Mouse (Mus musculus) myocyte (in vitro differentiated cells): ENCODE data around the gene Aida. TPM values are rescaled to one million over a fixed set of nuclear protein-coding genes. Genes with fewer than 3 reads are reported as not detected.

Experiments used
- H3K27me3 ChIP-seq: one replicate; pipeline ENCODE4 v1.6.1; 2011; ENCODE audit not compliant: control insufficient read depth, insufficient read depth, insufficient read length
- H3K36me3 ChIP-seq: one replicate; pipeline ENCODE4 v1.6.1; 2011; ENCODE audit not compliant: control insufficient read depth, insufficient read depth
- H3K4me2 ChIP-seq: one replicate; pipeline ENCODE4 v1.6.1; 2011; ENCODE audit warnings: low read depth, control low read depth
- H3K4me3 ChIP-seq: one replicate; pipeline ENCODE4 v1.5.1; 2011; ENCODE audit warnings: mild to moderate bottlenecking, control low read depth, moderate library complexity
- H3K79me2 ChIP-seq: one replicate; pipeline ENCODE4 v1.6.1; 2011; ENCODE audit not compliant: control insufficient read depth, insufficient read depth
- H3ac ChIP-seq: one replicate; pipeline ENCODE4 v1.6.1; 2011; ENCODE audit not compliant: control insufficient read depth, insufficient read length
- CEBPB ChIP-seq: IDR thresholded peaks from 2 replicates; pipeline ENCODE4 v1.6.1; 2011; ENCODE audit warnings: mild to moderate bottlenecking, moderate library complexity; ENCODE audit not compliant: poor library complexity, insufficient read depth, severe bottlenecking
- E2F4 ChIP-seq: IDR thresholded peaks from one replicate; pipeline ENCODE4 v1.6.1; 2011; ENCODE audit warnings: mild to moderate bottlenecking, control low read depth, moderate library complexity; ENCODE audit not compliant: insufficient read depth
- MAX ChIP-seq: IDR thresholded peaks from one replicate; pipeline ENCODE4 v1.6.1; 2011; ENCODE audit warnings: low read depth, mild to moderate bottlenecking, control low read depth
- MYOD1 ChIP-seq, 3 experiments: IDR thresholded peaks; one replicate each; pipeline ENCODE4 v1.6.1; 2011; ENCODE audit warnings: control low read depth in 2 of 3, low read depth in 2 of 3, mild to moderate bottlenecking in 2 of 3, moderate library complexity in 1 of 3; ENCODE audit not compliant: insufficient read length in 2 of 3, control insufficient read depth in 1 of 3
- MYOG ChIP-seq, 3 experiments: IDR thresholded peaks; one replicate each; pipeline ENCODE4 v1.6.1; 2011; ENCODE audit warnings: control low read depth in 2 of 3, low read depth in 2 of 3, mild to moderate bottlenecking in 2 of 3; ENCODE audit not compliant: insufficient read length in 2 of 3, control insufficient read depth in 1 of 3, insufficient read depth in 1 of 3
- POLR2A ChIP-seq: IDR thresholded peaks from one replicate; pipeline ENCODE4 v1.6.1; 2011; ENCODE audit warnings: low read depth, mild to moderate bottlenecking, control low read depth, moderate library complexity; ENCODE audit not compliant: insufficient read length
- POLR2AphosphoS2 ChIP-seq: IDR thresholded peaks from one replicate; pipeline ENCODE4 v1.6.1; 2011; ENCODE audit warnings: low read depth, control low read depth; ENCODE audit not compliant: insufficient read length
- REST ChIP-seq: IDR thresholded peaks from one replicate; pipeline ENCODE4 v1.6.1; 2011; ENCODE audit warnings: mild to moderate bottlenecking, control low read depth, moderate library complexity; ENCODE audit not compliant: insufficient read depth, insufficient read length
- SRF ChIP-seq: IDR thresholded peaks from one replicate; pipeline ENCODE4 v1.6.1; 2011; ENCODE audit warnings: low read depth; ENCODE audit not compliant: control insufficient read depth, insufficient read length
- TCF12 ChIP-seq: IDR thresholded peaks from one replicate; pipeline ENCODE4 v1.6.1; 2011; ENCODE audit warnings: mild to moderate bottlenecking, control low read depth; ENCODE audit not compliant: poor library complexity, insufficient read depth, severe bottlenecking
- TCF3 ChIP-seq: IDR thresholded peaks from one replicate; pipeline ENCODE4 v1.6.1; 2011; ENCODE audit warnings: low read depth, control low read depth; ENCODE audit not compliant: insufficient read length
- USF1 ChIP-seq: IDR thresholded peaks from one replicate; pipeline ENCODE4 v1.6.1; 2011; ENCODE audit warnings: low read depth, mild to moderate bottlenecking, control low read depth, moderate library complexity
- polyA plus RNA-seq: library from polyadenylated mRNA; unstranded; fragments of >200 nt; fragmentation: generic; extraction: Trizol; gene quantifications from one replicate; pipeline ENCODE4 v1.2.1, GENCODE M21; 2012; ENCODE audit warnings: missing spikeins

Aida gene
- polyA plus RNA-seq, 1 experiment = 28.3 TPM

DNA sequence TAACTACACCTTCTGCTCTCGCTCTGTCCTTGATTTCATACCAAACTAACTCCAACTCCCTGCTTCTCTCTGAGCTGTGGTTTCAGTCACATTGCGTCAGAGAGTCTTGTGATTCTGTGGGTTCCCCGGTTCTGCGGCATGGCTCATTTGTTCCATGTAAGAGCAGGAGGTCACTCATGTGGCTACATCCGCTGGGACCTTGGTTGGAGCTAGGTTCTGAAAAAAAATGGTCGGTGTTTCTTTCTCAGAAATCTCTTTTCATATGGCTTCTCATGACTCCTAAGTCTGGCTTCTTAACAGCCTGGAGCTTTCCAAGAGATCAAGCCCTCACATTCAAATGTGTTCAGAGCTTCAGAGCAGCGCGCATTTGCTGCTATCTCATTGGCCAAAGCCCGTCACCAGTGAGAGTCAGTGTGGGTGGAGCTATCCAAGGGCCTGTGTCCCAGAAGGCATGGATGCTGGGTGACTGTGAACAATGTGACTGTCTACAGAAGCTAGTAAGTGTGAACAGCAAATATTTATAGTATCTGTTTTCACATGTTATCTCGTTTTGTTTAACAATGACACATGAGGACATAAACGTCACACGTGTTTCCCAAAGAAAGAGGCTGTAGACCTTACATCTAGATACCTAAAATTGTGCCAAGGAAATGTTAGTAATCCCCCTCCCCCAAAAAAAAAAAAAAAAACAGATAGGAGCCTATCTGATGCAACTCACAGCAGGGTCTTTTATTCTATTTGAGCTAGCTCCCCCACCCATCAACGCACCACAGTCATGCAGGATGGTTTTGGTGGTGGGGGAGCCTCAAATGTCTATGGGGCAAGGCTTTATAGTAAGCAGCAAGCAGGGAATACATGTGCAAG is 32.0 kb upstream of the Aida start:
- Histone ChIP-seq H3K4me3 (no peak overlapping the region), H3K27me3 (no peaks in the 10 kb centered on the region), H3K36me3 (no peaks in the 10 kb centered on the region), H3K4me2 (no peak overlapping the region), H3K79me2 (no peaks in the 10 kb centered on the region), H3ac (no peak overlapping the region)
- TF ChIP-seq CEBPB (peak; percentile 68; the same call in 1 of the 2 replicates), POLR2AphosphoS2 (no peak)

GRCm38 (mm10) chr1:183265921-183266467 is 30.4 kb upstream of the Aida start:
- no peaks in the 10 kb centered on the region for H3K27me3 ChIP-seq
- TF ChIP-seq TCF3 (no peak), POLR2A (no peak), MAX (no peak), USF1 (no peak), MYOG (IDR thresholded peaks at IDR 0.05; ENCODE audit: control insufficient read depth in 1 of 3, insufficient read depth in 1 of 3, insufficient read length in 2 of 3, low read depth in 2 of 3) (no peak)
- no peak overlapping the region for H3K4me2 ChIP-seq
- no peak overlapping the region for H3ac ChIP-seq
- no peaks in the 10 kb centered on the region for H3K79me2 ChIP-seq
- no peak overlapping the region for H3K4me3 ChIP-seq
- no peaks in the 10 kb centered on the region for H3K36me3 ChIP-seq

- Histone ChIP-seq H3K36me3 (no peaks in the 10 kb centered on the region), H3K4me3 (no peak overlapping the region), H3K79me2 (no peaks in the 10 kb centered on the region), H3K27me3 (no peaks in the 10 kb centered on the region), H3ac (no peak overlapping the region), H3K4me2 (no peak overlapping the region)
- no peak for TF ChIP-seq TCF3
- no peak for TF ChIP-seq POLR2AphosphoS2
- TF ChIP-seq E2F4 = no peak
- TF ChIP-seq SRF = no peak
- TF ChIP-seq REST = no peak
- TF ChIP-seq TCF12 = no peak
- no peak for TF ChIP-seq CEBPB
Observed at GRCm38 (mm10) chr1:183267666-183268065, 28.7 kb upstream of the Aida start.

DNA sequence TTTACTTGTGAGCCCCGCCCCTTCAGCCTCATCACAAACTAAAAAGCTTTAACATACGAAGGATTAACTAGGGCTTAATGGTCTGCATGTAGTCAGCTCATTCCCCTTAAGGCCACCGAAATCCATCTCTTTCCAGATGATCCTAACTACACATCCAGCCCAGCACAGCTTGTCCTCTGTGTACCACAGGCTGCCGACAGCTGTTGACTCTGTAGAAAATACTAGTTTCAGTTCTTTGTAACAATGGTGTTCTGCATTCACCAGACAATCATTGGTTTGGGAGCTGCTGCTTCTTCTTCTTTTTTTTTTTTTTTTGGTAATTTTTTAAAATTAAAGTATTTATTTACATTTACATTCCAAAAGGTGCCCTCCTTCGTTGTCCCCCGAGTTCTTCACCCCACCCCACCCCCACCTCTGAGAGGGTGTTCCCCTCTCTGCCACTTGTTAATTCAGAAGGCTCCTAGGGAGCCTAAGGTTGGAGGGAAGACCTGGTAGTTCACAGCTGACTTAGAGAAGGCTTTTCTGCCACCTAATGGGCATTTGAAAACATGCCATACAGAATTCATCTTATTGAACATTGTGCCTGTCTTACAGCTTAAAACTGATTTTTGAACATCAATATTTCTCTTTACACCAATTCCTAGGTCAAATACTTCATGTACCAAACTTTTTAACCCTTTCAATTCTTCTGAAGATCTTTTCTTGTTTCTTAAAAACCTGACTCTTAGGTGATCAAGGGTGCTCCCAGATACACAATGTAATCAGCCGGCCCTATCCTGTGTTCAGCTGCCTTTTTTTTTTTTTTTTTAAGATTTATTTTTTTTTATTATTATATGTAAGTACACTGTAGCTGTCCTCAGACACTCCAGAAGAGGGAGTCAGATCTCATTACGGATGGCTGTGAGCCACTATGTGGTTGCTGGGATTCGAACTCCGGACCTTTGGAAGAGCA is 23.2 kb upstream of the Aida start:
- Histone ChIP-seq H3K4me3 (no peak overlapping the region), H3K4me2 (peak overlapping the region; percentile 10), H3K36me3 (peaks cover 13% of the 10 kb centered on the region), H3K79me2 (no peaks in the 10 kb centered on the region), H3ac (no peak overlapping the region), H3K27me3 (no peaks in the 10 kb centered on the region)
- no peak for TF ChIP-seq MYOG (IDR thresholded peaks at IDR 0.05; ENCODE audit: control insufficient read depth in 1 of 3, insufficient read depth in 1 of 3, insufficient read length in 2 of 3, low read depth in 2 of 3)
- no peak for TF ChIP-seq USF1
- no peak for TF ChIP-seq MYOD1 (IDR thresholded peaks at IDR 0.05; ENCODE audit: control insufficient read depth in 1 of 3, insufficient read length in 2 of 3, low read depth in 2 of 3)
- TF ChIP-seq TCF3 = no peak
- TF ChIP-seq REST = no peak
- no peak for TF ChIP-seq E2F4
- no peak for TF ChIP-seq TCF12
- no peak for TF ChIP-seq POLR2AphosphoS2
- no peak for TF ChIP-seq CEBPB
- TF ChIP-seq POLR2A = no peak
- TF ChIP-seq SRF = no peak

- Histone ChIP-seq H3K27me3 (no peaks in the 10 kb centered on the region), H3K79me2 (no peaks in the 10 kb centered on the region), H3K4me2 (no peak overlapping the region), H3K36me3 (peaks cover 17% of the 10 kb centered on the region), H3ac (no peak overlapping the region), H3K4me3 (no peak overlapping the region)
- TF ChIP-seq TCF3 (no peak), POLR2AphosphoS2 (peak; percentile 78), MYOD1 (IDR thresholded peaks at IDR 0.05; ENCODE audit: control insufficient read depth in 1 of 3, insufficient read length in 2 of 3, low read depth in 2 of 3) (peak in 1 of 3 experiments; percentile 5), MAX (no peak)
Observed at GRCm38 (mm10) chr1:183274385-183274784, 22.0 kb upstream of the Aida start.
